Mouse (Mus musculus) heart, adult 2 months (tissue): ENCODE data around the gene 4933427D14Rik.

ENCODE experiments used
- CTCF ChIP-seq: fragments of 200-600 bp; IDR thresholded peaks from 2 replicates; pipeline ENCODE4 v1.8.1; 2022; ENCODE audit warnings: antibody characterized with exemption, mild to moderate bottlenecking, moderate library complexity
- EP300 ChIP-seq: fragments of 200-500 bp; IDR thresholded peaks from 2 replicates; pipeline ENCODE4 v1.6.1; 2011; ENCODE audit warnings: low read depth, low read length, control low read depth; ENCODE audit not compliant: insufficient read depth
- POLR2A ChIP-seq: fragments of 200-500 bp; IDR thresholded peaks from 2 replicates; pipeline ENCODE4 v1.6.1; 2011; ENCODE audit warnings: mild to moderate bottlenecking, low read depth, low read length, control low read depth; ENCODE audit not compliant: insufficient read depth

DNA sequence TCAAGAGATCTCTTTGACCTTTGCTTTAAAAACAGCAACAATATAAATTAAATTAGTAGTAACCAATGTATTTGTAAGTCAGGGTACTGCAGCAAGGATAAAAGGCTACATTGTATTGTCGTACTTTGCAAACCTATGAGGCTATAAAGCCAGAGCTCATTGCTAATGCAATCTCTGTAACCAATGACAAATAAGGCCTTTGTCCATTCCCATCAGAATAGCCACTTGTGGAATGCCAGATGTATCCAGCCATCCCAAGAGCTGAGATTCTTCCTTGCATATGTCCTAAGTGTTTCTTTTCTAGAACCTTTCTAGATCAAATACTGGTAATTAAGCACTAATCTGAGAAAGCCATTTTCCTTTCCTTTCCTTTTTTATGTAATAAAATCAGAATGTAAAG is 16.4 kb downstream of the 4933427D14Rik start:
- TF ChIP-seq POLR2A (no peak), CTCF (no peak), EP300 (no peak)
